Mouse (Mus musculus) liver, embryonic 16.5 days (tissue): ENCODE measurements around the gene Grik5. TPM values are rescaled to one million over a fixed set of nuclear protein-coding genes. Genes with fewer than 3 reads are reported as not detected.

Source experiments
- ATAC-seq: fragments of 200-750 bp; cut with Nextera tagmentation; 2 replicates; pipeline ENCODE4 v1.8.0; 2017; ENCODE audit warnings: low read depth, mild to moderate bottlenecking, moderate number of reproducible peaks, moderate library complexity
- H3K27ac ChIP-seq: fragments of 300-500 bp; sonication (generic); 2 replicates; pipeline ENCODE4 v1.5.1; 2014; ENCODE audit warnings: mild to moderate bottlenecking, low read length
- H3K27me3 ChIP-seq: fragments of 300-500 bp; sonication (generic); 2 replicates; pipeline ENCODE4 v1.6.1; 2014; ENCODE audit warnings: low read depth, low read length, mixed read lengths; ENCODE audit not compliant: control insufficient read depth, insufficient read depth
- H3K36me3 ChIP-seq: fragments of 300-500 bp; sonication (generic); 2 replicates; pipeline ENCODE4 v1.6.1; 2014; ENCODE audit warnings: mild to moderate bottlenecking; ENCODE audit not compliant: control insufficient read depth, insufficient read depth
- H3K4me1 ChIP-seq: fragments of 300-500 bp; sonication (generic); 2 replicates; pipeline ENCODE4 v1.6.1; 2014; ENCODE audit warnings: low read depth, low read length, mixed read lengths; ENCODE audit not compliant: control insufficient read depth
- H3K4me2 ChIP-seq: fragments of 300-500 bp; sonication (generic); 2 replicates; pipeline ENCODE4 v1.6.1; 2014; ENCODE audit warnings: low read depth, low read length, mixed read lengths
- H3K4me3 ChIP-seq: fragments of 300-500 bp; sonication (generic); 2 replicates; pipeline ENCODE4 v1.5.1; 2014; ENCODE audit warnings: low read depth, mild to moderate bottlenecking, low read length
- H3K9ac ChIP-seq: fragments of 300-500 bp; sonication (generic); 2 replicates; pipeline ENCODE4 v1.6.1; 2014; ENCODE audit warnings: low read depth, low read length
- H3K9me3 ChIP-seq: fragments of 300-500 bp; sonication (generic); replicated peaks from 2 replicates; pipeline ENCODE4 v1.6.1; 2016; ENCODE audit warnings: low read length; ENCODE audit not compliant: control insufficient read depth
- WGBS: fragments of 180-500 bp; shearing (Covaris S2); extraction: QIAGEN DNeasy Blood & Tissue Kit; methylation state at CpG from one replicate; pipeline ENCODE4 v1.1.7; 2014; ENCODE audit not compliant: insufficient replicate concordance; 5-methylcytosine and 5-hydroxymethylcytosine counted together
- polyA plus RNA-seq: library from polyadenylated mRNA; unstranded; fragments of >200 nt; fragmentation: Nextera tagmentation; extraction: Ambion mirVana; gene quantifications from 2 replicates; pipeline ENCODE4 v1.2.1, GENCODE M21; 2015

Grik5 gene
- polyA plus RNA-seq, 1 experiment from 2014 or later = 0.92 TPM

DNA sequence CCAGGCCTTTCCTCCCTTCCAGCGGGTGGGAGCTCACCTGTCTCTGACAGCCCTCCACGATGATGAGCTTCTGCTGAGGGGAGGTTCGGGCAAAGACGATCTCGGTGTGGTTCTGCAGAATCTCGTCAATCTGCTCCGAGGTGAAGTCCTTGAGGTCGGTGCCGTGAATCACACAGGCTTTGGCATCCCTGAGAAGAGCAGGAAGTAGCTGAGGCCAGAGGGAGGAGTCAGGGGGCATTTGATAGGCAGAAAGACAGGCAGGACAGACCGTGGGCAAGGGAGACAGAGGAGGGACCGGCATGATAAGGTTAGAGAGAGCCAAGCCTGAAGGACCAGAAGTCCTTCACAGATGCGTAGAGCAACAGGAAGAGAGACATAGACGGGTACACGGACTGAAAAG lies 84.2 kb downstream of the Grik5 start:
- H3K4me3 ChIP-seq = no peak overlapping the region
- no peak overlapping the region for H3K4me2 ChIP-seq
- no peak overlapping the region for H3K27ac ChIP-seq
- ATAC-seq = no peak
- no peaks in the 10 kb centered on the region for H3K4me1 ChIP-seq
- no peaks in the 10 kb centered on the region for H3K36me3 ChIP-seq
- no peaks in the 10 kb centered on the region for H3K27me3 ChIP-seq
- H3K9ac ChIP-seq = no peak overlapping the region
- 48% methylated on average over 14 of the region's 14 CpGs for WGBS
- H3K9me3 ChIP-seq = no peaks in the 10 kb centered on the region

- 48% methylated on average over 5 of the region's 5 CpGs for WGBS
- H3K4me2 ChIP-seq = no peak overlapping the region
- H3K27me3 ChIP-seq = no peaks in the 10 kb centered on the region
- no peak overlapping the region for H3K4me3 ChIP-seq
- H3K4me1 ChIP-seq = no peaks in the 10 kb centered on the region
- no peaks in the 10 kb centered on the region for H3K36me3 ChIP-seq
- no peak overlapping the region for H3K9ac ChIP-seq
- H3K9me3 ChIP-seq = no peaks in the 10 kb centered on the region
- ATAC-seq = no peak
- no peak overlapping the region for H3K27ac ChIP-seq
These were observed 86.3 kb downstream of the Grik5 start for GRCm38 (mm10) chr7:24985799-24986198.

- Histone ChIP-seq H3K9me3 (no peaks in the 10 kb centered on the region), H3K9ac (no peak overlapping the region), H3K4me2 (no peak overlapping the region), H3K27ac (no peak overlapping the region), H3K4me3 (no peak overlapping the region), H3K4me1 (no peaks in the 10 kb centered on the region), H3K27me3 (no peaks in the 10 kb centered on the region), H3K36me3 (no peaks in the 10 kb centered on the region)
- ATAC-seq = no peak
- 66% methylated on average over 2 of the region's 2 CpGs for WGBS
These were observed 87.8 kb downstream of the Grik5 start for GRCm38 (mm10) chr7:24984307-24984706.

GRCm38 (mm10) chr7:24983396-24983795 lies 88.8 kb downstream of the Grik5 start:
- Histone ChIP-seq H3K36me3 (no peaks in the 10 kb centered on the region), H3K4me2 (no peak overlapping the region), H3K27ac (no peak overlapping the region), H3K27me3 (no peaks in the 10 kb centered on the region), H3K4me1 (no peaks in the 10 kb centered on the region), H3K9me3 (no peaks in the 10 kb centered on the region), H3K9ac (no peak overlapping the region), H3K4me3 (no peak overlapping the region)
- 64% methylated on average over 5 of the region's 5 CpGs for WGBS
- no peak for ATAC-seq

- no peaks in the 10 kb centered on the region for H3K9me3 ChIP-seq
These were observed 91.7 kb downstream of the Grik5 start for GRCm38 (mm10) chr7:24980439-24980838.

DNA sequence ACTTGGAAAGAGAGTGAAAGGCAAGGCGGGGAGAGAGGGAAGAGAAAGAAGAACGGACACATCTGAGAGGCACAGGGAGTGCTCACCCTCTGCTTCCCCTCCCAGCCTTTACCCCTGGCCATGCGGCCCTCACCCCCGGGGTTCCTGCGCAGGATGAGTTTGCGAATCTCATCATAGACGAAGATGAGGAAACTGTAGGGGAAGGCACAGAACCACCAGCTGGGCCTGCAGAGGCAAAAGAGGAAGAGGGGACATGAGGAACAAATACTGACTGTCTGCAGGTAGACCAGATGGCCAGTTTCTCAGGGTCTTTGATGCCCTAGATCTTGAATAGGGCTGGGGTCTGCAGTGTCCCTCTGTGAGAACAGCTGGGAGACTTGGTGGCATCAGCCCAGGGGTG lies 93.4 kb downstream of the Grik5 start:
- Histone ChIP-seq H3K36me3 (no peaks in the 10 kb centered on the region), H3K27me3 (no peaks in the 10 kb centered on the region), H3K4me1 (peaks cover 3% of the 10 kb centered on the region), H3K9me3 (no peaks in the 10 kb centered on the region), H3K27ac (no peak overlapping the region), H3K4me3 (no peak overlapping the region), H3K4me2 (no peak overlapping the region), H3K9ac (no peak overlapping the region)
- 0 out of 2 replicates have a peak, but pooled peaks have one; percentile 16 for ATAC-seq
- WGBS = 19% methylated on average over 7 of the region's 7 CpGs

More at GRCm38 (mm10) chr7:24980439-24980838, 91.7 kb downstream of the Grik5 start:
- Histone ChIP-seq H3K27me3 (no peaks in the 10 kb centered on the region), H3K27ac (no peak overlapping the region), H3K4me2 (no peak overlapping the region), H3K36me3 (no peaks in the 10 kb centered on the region), H3K4me3 (no peak overlapping the region), H3K4me1 (no peaks in the 10 kb centered on the region), H3K9ac (no peak overlapping the region)
- WGBS = 65% methylated on average over 7 of the region's 7 CpGs
- no peak for ATAC-seq

DNA sequence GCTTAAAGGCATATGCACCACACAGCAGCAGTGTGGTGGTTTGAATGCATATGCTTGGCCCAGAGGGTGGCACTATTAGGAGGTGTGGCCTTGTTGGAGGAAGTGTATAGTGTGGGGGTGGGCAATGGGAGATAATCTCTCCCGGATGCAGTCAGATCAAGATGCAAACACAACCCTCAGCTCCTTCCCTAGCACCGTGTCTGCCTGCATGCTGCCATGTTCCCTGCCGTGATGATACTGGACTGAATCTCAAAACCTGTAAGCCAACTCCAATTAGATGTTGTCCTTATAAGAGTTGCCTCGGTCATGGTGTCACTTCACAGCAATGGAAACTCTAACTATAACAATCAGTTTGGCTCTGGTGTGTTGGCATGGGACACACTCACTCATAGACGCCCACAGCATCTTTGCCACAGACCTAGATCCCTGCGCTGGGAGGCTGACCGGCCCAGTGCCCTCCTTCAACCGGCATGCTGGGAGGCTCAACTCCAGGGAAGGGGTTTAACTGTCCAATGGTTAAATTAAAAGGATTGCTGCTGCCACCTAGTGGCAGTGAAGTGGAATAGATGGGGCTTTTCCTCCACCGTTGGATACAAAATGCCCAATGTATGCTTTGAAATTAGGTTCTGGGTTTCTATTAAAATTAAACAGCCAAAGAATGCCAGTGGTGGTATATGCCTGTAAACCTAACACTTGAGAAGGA lies 97.1 kb downstream of the Grik5 start:
- Histone ChIP-seq H3K27me3 (no peaks in the 10 kb centered on the region), H3K27ac (no peak overlapping the region), H3K4me3 (no peak overlapping the region), H3K36me3 (no peaks in the 10 kb centered on the region), H3K4me1 (peaks cover 13% of the 10 kb centered on the region), H3K9me3 (no peaks in the 10 kb centered on the region), H3K4me2 (no peak overlapping the region; the same call in 1 of the 2 replicates), H3K9ac (no peak overlapping the region)
- ATAC-seq = no peak
- WGBS = 17% methylated on average over 9 of the region's 9 CpGs

DNA sequence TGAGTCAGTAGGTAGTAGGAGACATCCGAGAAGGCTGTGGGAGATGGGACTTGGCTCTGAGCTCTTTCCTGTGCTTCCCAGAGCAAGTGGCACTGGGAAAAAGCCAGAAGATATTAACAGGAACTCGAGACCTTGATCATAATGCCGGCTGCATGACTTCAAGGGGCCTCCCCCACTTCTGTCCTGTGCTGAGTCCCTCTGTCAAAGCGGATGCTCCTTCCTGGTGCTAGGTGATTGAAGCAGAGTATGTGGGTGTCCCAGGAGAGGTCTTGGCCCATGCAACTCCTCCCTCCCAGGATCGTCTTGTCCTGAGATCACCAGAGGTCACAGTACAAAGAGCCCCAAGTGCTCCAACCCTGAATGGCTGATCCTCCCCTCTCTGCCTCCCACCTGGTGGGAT lies 98.2 kb downstream of the Grik5 start:
- H3K27me3 ChIP-seq = no peaks in the 10 kb centered on the region
- no peak overlapping the region for H3K9ac ChIP-seq
- H3K36me3 ChIP-seq = no peaks in the 10 kb centered on the region
- no peaks in the 10 kb centered on the region for H3K9me3 ChIP-seq
- no peak overlapping the region for H3K4me3 ChIP-seq
- no peak for ATAC-seq
- H3K4me2 ChIP-seq = no peak overlapping the region
- WGBS = 63% methylated on average over 5 of the region's 5 CpGs
- H3K27ac ChIP-seq = no peak overlapping the region
- peaks cover 13% of the 10 kb centered on the region for H3K4me1 ChIP-seq

- H3K4me2 ChIP-seq = no peak overlapping the region
- 78% methylated on average over 4 of the region's 4 CpGs for WGBS
- H3K27me3 ChIP-seq = no peaks in the 10 kb centered on the region
- H3K27ac ChIP-seq = no peak overlapping the region
- ATAC-seq = no peak
- no peak overlapping the region for H3K4me3 ChIP-seq
- H3K4me1 ChIP-seq = peaks cover 13% of the 10 kb centered on the region
- H3K9me3 ChIP-seq = no peaks in the 10 kb centered on the region
- no peak overlapping the region for H3K9ac ChIP-seq
- no peaks in the 10 kb centered on the region for H3K36me3 ChIP-seq
These were observed 98.9 kb downstream of the Grik5 start for GRCm38 (mm10) chr7:24973208-24973607.
